Mouse (Mus musculus): ENCODE data around the gene Cpe.

Cpe gene

GRCm38 (mm10) chr8:64692651-64693201 lies at the start of gene Cpe:
Gene Cpe, minus strand, starts transcription at chr8:64693054.
- in situ Hi-C loops (cut with MboI, MseI) = no loop called here

DNA sequence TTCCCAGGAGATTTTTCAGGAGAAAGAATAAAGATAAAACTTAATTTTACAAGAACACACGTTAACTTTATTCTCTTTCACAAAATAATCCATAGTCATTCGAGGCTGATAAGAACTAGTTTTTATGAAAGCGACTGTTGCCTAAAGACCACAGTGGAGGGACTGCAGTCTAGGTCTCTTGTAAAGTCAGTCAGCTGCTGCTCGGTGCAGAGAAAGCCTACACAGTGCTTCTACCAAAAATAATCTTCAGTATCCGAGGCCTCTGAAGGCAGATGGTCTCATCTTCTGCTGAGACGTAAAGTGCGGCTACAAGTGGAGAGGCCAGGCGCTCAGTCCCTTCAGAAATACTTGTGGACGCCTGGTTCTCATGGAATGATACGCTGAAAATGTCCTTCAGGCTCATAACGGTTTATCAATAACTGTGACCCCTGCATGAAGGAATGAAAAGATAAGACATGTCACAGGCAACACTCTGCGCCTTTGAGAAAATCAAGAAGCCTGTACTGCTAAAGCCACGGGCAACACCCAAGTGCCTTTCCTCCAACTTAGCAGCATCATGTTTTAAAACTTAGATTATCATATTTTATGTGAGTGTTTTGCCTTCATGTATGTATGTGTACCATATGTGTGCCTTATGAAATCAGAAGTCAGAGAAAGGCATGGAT lies 47.8 kb upstream of the Cpe start:
- in situ Hi-C loops (cut with MboI, MseI) = no loop called here

GRCm38 (mm10) chr8:64738916-64739315 lies 46.1 kb upstream of the Cpe start:
- in situ Hi-C loops (cut with MboI, MseI) = loop anchor here (5.0 kb wide), 1 partner anchor 203 kb away; no protein-coding TSS in a partner anchor

DNA sequence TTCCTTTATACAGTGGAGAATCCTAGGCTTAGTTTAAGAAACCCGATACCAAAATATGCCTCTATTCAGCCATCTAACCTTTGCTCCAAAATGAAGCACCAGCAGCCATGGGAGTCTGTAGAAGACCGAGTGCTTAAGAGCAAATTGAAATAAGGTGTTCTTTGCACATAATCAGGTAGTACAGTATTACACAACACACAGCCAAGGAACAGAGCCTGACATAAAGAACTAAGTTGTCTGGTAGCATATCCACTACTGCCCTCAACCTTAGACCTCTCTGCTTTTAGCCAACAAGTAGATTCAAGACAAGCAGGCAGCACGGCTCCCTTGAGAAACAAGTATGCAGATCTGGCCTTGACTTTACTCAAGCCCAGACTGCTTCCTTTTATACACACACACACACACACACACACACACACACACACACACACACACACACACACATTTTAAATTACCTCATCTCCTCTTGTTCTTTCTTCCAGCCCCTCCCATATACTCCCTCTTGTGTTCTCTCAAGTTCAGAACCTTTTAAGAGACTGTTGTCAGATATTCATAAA lies 44.0 kb upstream of the Cpe start:
- in situ Hi-C loops (cut with MboI, MseI) = loop anchor here (5.0 kb wide), 1 partner anchor 205 kb away; no protein-coding TSS in a partner anchor

DNA sequence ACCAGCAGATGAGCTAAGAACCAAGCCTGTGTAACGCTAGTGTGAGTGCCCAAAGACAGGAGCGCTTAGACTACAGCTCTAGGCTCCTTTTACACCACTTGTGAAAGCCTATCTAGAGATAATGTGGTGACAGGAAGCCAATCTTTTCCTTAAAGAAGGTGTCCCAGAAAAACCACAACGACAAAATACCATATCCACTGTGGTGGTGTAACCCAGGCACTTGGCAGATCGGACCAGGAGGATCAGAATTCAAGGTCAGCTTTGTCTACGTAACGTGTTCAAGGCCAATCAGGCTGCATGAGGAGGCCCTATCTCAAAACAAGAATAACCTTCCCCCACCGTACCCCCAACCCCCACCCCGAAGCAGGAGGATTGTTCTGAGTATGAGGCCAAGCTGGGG lies 42.3 kb upstream of the Cpe start:
- in situ Hi-C loops (cut with MboI, MseI) = loop anchor here (5.0 kb wide), 1 partner anchor 207 kb away; no protein-coding TSS in a partner anchor

DNA sequence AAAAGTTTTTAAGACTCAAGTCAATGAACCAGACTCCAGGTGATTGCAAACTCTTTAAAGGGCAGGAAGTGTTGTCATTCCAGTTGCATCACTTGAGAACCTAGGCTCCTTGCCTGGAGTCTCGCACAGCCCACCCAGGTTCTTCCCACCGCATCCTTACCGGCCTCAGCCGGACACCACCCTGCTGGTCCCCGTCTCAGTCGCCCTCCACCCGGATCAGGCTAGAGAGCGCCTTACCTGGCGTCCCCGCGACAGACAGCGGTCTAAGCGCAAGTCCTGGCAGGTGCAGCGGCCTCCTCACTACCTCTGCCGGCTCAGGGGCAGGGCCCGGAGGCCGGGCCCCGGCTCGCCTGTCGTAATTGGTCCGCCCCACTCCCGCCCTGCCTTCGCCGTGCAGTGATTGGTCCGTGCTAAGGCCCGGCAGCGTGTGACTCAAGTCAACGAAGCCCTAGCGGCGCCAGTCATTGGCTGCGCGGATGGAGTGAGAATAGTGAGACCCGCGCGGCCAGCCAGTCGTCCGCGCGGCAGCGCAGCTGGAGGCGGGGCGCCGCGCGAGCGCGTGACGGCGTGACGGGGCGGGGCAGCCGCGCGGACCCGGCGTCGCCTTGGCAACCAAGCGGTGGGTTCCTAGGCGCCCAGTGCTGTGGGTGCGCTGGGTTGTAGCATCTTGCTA lies 40.6 kb upstream of the Cpe start, which contains the start of gene Msmo1:
Gene Msmo1 (minus strand): TSS at position 522 of the 673 bp plus-strand sequence.
- in situ Hi-C loops (cut with MboI, MseI) = no loop called here

DNA sequence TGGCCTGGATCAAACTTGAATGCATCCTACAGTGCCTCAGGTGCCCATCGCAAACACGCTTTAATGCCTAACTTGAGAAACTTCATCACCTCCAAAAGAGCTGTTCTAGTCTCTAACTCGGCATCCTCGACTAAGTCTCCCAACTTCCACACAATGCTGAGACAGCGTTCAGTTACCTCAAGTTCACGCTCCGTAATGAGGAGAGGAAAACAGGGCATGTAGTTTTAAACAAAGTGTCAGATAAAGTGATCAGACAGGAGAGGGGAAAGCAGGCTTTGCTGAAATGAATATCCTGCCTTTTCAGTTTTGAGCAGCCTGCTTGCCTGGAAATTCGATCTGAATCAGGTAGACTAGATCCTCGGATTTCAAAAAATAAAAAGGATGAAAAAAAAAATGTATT lies 39.7 kb upstream of the Cpe start:
- in situ Hi-C loops (cut with MboI, MseI) = no loop called here

DNA sequence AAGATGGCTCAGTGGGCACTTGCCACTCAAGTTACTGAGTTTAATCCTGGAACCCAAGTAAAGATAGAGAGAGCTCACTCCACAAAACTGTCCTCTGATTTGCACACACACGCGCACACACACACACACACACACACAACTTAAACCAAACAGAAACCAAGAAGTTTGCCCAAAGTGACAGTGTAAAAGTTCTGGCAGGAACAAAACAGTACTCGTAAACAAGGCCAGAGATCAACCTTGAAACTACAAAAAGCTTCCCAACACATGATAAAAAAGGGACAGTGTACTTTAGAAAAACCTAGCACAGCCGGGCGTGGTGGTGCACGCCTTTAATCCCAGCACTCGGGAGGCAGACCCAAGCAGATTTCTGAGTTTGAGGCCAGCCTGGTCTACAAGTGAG lies 35.3 kb upstream of the Cpe start:
- in situ Hi-C loops (cut with MboI, MseI) = no loop called here

GRCm38 (mm10) chr8:64726190-64726695 lies 33.4 kb upstream of the Cpe start:
- in situ Hi-C loops (cut with MboI, MseI) = no loop called here

DNA sequence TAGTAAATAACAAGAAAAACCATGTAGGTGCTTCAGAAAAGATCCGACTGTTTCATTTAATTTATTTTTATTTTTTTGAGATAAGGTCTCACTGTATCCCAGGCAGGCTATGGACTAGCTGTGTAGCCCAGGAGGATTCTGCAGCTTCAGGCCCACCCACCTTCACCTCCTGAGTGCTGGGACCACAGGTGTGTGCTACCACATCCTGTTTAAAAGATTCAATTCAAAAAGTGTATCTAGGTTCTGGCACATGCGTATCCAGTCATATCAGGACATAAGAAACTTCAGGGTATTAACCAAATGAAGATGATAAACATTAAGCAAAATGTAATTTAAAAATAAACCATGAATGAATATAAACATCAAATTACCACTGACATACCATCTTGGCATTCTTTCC lies 30.4 kb upstream of the Cpe start:
- in situ Hi-C loops (cut with MboI, MseI) = no loop called here

GRCm38 (mm10) chr8:64717868-64718267 lies 25.0 kb upstream of the Cpe start:
- in situ Hi-C loops (cut with MboI, MseI) = loop anchor here (5.0 to 10.0 kb wide), 2 partner anchors 237 to 1754 kb away; no protein-coding TSS in a partner anchor

- in situ Hi-C loops (cut with MboI, MseI) = loop anchor here (10.0 kb wide), 1 partner anchor 242 kb away; no protein-coding TSS in a partner anchor
Observed at GRCm38 (mm10) chr8:64712499-64712898, 19.6 kb upstream of the Cpe start.

GRCm38 (mm10) chr8:64711544-64711943 lies 18.7 kb upstream of the Cpe start:
- in situ Hi-C loops (cut with MboI, MseI) = loop anchor here (10.0 kb wide), 1 partner anchor 243 kb away; no protein-coding TSS in a partner anchor

DNA sequence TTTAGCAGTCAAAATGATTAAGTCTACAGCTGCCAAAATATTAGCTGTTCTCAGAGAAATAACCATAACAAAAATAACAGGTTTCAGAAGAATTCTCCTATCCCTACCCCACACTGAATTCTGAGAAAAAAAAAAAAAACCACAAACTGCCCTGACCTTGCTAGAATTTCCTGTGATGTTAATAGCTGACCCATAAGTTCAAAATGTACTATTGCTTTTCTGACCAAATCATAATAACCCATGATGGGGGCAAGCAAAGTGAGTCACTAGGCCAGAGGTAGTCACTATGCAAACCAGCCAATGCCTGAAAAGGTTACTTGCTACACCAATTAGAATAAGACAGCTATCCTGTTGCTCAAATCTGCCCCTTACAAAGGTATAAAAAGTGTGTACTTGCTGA lies 14.6 kb upstream of the Cpe start:
- in situ Hi-C loops (cut with MboI, MseI) = no loop called here

GRCm38 (mm10) chr8:64703191-64703590 lies 10.3 kb upstream of the Cpe start:
- in situ Hi-C loops (cut with MboI, MseI) = no loop called here

GRCm38 (mm10) chr8:64691591-64692401 lies 1.1 kb downstream of the Cpe start:
- in situ Hi-C loops (cut with MboI, MseI) = no loop called here

DNA sequence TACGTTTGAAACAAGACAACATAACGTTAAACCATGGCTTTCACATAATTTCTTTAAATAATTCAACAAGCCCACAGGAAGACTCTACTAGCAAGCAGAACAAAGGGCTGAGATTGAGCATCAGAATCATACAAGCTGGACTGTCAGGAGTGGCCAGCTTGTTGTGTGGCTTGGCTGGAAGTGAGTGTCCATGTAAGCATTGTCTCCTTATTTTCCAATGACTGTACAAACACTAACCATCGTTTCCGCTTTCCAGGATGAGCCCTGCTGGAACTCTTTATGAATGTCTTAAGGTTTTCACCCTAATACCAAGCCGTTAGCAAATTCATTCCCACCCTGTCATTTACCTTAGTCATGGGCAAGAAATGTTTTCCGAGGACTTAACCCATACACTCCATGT lies 2.0 kb downstream of the Cpe start:
- in situ Hi-C loops (cut with MboI, MseI) = no loop called here

- in situ Hi-C loops (cut with MboI, MseI) = no loop called here
Observed at GRCm38 (mm10) chr8:64690306-64690705, 2.5 kb downstream of the Cpe start.

DNA sequence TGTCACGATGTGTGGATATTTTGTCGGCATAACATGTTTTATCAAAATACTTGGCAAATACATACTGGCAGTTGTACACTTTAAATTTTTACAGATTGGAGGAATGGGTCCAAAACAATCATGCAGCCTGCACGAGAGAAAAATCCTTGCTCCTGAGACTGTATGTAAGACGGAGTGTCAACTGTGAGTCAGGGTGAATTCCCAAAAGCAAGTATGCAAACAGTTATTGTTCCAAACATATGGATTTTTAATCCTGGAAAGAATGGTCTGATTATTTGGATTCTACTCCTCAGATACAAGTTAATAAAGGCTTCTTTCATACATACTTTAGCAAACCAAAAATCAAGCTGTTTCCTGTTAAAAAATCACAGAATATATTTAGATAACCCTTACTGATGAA lies 4.1 kb downstream of the Cpe start:
- in situ Hi-C loops (cut with MboI, MseI) = no loop called here

GRCm38 (mm10) chr8:64688161-64688560 lies 4.7 kb downstream of the Cpe start:
- in situ Hi-C loops (cut with MboI, MseI) = no loop called here

DNA sequence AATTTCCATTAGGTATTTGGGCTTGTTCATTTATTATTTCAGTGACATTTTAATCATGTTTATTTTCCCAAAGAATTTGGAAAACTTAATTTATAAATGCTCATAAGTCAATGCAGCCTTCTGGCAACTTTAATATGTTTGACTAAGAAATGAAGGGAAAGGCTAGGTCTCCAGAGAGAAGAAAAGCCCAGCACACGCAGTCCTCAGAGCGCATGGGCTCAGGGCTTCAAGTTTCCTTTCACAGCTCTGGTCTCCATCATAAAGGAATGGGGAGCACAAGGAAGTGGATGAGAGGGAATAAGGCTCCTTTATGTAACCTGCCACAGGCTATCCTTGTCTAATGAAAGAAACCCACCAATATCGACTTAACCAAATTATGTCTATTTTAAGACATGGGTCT lies 10.4 kb downstream of the Cpe start:
- in situ Hi-C loops (cut with MboI, MseI) = no loop called here
